Mouse (Mus musculus) gastrocnemius, postnatal 14 days (tissue): ENCODE results near the gene Sf3b6. TPM values are rescaled to one million over a fixed set of nuclear protein-coding genes. Genes with fewer than 3 reads are reported as not detected.

Source experiments
- DNase-seq: peaks from one replicate; pipeline ENCODE4 v3.0.0; 2021; ENCODE audit warnings: mixed read lengths
- intact Hi-C: fragments of 180-260 bp; cut with DNase I; formaldehyde crosslinking; loops from one replicate; pipeline ENCODE4 v1.15.1; 2025; ENCODE audit warnings: low total_unique reads
- total RNA-seq, 2 experiments: library from RNA; stranded (reverse); gene quantifications; 2 replicates each; pipeline ENCODE4 v1.2.3; 2021

Sf3b6 gene
- total RNA-seq, 2 experiments from 2014 or later: 41.3 to 44.8 TPM

DNA sequence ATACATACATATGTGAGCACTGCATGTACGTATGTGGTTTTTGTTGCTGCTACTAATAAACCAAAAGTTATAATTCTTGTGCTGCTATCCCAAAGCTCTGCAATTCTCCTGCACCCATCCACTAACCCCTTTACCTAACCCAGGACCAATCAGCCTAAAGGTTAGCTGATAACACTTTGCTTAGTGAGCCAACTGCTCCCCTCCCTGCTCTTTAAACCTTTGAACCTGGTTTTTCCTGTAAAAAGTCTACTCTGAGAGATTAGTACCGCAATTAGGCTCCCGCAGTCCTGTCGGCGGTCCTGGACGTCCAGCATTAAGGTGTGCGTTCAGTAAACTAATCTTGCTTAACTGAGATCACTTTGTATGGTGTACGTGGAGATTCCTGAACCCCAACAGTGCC is 58.3 kb downstream of the Sf3b6 start:
- DNase-seq: no peak
- intact Hi-C loops: no loop called here

Other genes with a start within 250 kb of the Sf3b6 start
- gene Itsn2, start 224.9 kb upstream of the Sf3b6 start, total RNA-seq: 10 to 100 TPM; 20.5 to 21.2 TPM
- gene Gm3625, start 224.6 kb upstream of the Sf3b6 start, total RNA-seq: not detected
- under 1 TPM in 1 of 2 experiments, not detected in 1; 0.06 TPM for gene Fam228a, start 79.1 kb upstream of the Sf3b6 start, total RNA-seq
- gene Pfn4, start 48.5 kb upstream of the Sf3b6 start, total RNA-seq: 1 to 10 TPM in 1 of 2 experiments, under 1 TPM in 1; 0.86 to 1.6 TPM
- gene Fam228b, start 48.3 kb upstream of the Sf3b6 start, total RNA-seq: 1 to 10 TPM; 3.5 to 3.6 TPM
- 1 to 10 TPM; 1.0 to 1.7 TPM for gene Fkbp1b, start 24.0 kb downstream of the Sf3b6 start, total RNA-seq
- gene Wdcp, start 25.8 kb downstream of the Sf3b6 start, total RNA-seq: 1 to 10 TPM; 4.6 to 5.0 TPM
- gene Mfsd2b, start 56.8 kb downstream of the Sf3b6 start, total RNA-seq: under 1 TPM; 0.38 to 0.45 TPM
- 10 to 100 TPM; 50.4 to 52.4 TPM for gene Ubxn2a, start 90.2 kb downstream of the Sf3b6 start, total RNA-seq
- 10 to 100 TPM; 17.6 to 18.0 TPM for gene Atad2b, start 99.8 kb downstream of the Sf3b6 start, total RNA-seq